Mouse (Mus musculus): Measurements from ENCODE around the gene Nphp3. TPM values are rescaled to one million over a fixed set of nuclear protein-coding genes. Genes with fewer than 3 reads are reported as not detected.

Nphp3 gene
- 10.2 and 11.3 TPM in 2 replicates for polyA plus RNA-seq (2012; rRNA removed)

DNA sequence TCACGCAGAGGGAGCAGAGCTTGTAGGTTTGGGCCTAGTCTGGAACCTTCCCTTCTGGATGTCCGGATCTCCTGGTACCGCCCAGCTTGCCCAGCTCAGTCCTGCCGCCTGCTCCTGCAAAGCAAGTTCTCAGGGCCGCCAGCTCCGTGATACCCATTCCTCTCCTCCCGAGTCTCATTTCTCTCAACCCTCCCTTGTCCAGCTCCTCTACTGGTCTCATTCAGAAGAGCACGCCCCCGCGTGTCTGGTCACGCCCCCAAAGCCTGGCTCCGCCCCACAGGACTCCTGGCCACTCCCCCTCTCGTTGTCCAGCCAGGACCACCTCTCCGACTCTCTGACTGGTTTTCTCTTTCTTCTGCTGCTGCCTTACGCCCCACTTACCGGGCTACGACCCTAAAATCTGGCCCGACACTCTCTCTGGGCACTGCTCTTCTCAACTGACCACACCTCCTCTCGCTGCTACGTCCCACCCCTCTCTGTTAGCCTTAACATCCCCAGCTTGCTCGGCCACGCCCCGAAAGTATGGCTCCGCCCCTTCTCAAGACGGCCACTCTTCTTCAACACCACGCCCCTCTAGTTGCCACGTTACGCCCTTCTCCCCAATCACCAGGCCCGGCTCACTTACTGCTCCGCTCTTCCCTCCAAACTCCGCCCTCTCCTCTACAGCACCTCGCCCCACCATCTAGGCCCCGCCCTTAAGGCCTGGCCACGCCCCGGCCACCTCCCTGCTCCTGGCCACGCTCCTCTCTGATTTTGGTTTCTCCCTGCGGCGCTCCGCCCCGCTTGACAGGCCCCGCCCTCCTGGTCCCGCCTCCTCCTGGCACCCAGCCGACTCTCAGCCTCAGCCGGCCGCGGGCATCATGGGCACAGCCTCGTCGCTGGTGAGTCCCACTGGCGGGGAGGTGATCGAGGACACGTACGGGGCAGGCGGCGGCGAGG lies at the start of gene Nphp3:
TSS of gene Nphp3 (plus strand) at position 624 of the 939 bp plus-strand sequence.
- TF ChIP-seq CTCF (IDR thresholded peaks at IDR 0.05; ENCODE audit: borderline replicate concordance, extremely low read depth, insufficient read depth, insufficient read length), result peak; percentile 3; the same call in 1 of the 2 replicates
- peak; percentile 64 for TF ChIP-seq POLR2A (IDR thresholded peaks at IDR 0.05; ENCODE audit: borderline replicate concordance, extremely low read depth, insufficient read depth, insufficient read length, poor library complexity, severe bottlenecking)
- peak; percentile 100 for DNase-seq (ENCODE audit: low read depth)

DNA sequence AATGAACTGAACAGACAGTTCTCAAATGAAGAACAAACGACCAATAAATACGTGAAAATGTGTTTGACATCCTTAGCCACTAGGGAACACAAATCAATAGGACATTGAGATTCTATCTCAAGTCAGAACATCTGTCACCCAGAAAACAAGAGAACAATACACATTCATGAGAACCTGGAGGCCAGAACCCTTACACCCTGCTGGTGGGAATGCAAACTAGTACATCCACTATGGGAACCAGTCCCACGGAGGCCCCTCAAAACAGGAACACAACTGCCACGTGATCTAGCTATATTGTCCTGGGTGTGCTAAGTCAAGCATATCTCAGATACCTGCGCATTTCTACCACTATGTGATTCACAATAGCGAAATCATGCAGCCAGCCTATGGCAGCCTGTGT lies 43.6 kb upstream of the Nphp3 start:
- TF ChIP-seq POLR2A (IDR thresholded peaks at IDR 0.05; ENCODE audit: borderline replicate concordance, extremely low read depth, insufficient read depth, insufficient read length, poor library complexity, severe bottlenecking), result no peak
- TF ChIP-seq CTCF (IDR thresholded peaks at IDR 0.05; ENCODE audit: borderline replicate concordance, extremely low read depth, insufficient read depth, insufficient read length), result no peak

DNA sequence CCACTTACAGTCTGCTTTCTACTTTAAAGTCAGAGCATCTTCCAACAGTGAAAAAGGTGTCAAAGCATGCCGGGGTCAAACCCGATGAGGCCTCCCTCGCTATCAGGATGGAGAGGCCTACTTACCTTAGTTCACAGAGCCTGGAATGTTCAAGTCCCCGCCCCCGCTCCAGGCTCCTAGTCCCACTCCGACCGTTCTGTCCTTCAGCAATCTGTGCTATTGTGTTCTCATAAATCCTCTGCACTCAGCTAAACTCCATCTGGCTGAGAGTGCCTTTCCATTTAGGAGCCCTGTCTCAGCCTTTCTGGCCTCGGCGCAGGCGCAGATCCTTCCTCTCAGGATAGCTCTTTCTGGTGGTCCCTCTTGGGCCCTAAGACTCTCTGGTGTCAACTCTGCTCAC lies 42.4 kb upstream of the Nphp3 start:
- DNase-seq (ENCODE audit: low read depth), result peak; percentile 5

More for the DNA sequence above, 43.6 kb upstream of the Nphp3 start:
- DNase-seq (ENCODE audit: low read depth), result no peak

DNA sequence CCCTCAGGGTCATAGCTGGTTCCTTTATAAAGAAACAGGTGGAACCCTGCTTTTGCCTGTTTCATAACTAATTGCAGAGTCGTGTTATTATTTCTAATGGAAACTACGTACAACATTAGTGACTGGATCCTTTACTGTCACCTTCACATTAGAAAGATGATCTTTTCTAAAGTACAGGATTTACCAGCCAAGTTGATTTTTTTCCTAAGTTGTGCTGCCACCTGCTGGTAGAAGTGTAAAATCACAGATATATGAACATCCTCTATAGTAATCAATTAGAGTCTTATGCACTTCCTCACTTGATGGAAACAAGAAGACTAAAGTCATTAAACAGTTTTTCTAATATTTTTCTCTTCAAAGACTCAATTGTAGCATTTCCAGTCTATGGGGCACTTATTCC lies 5.8 kb upstream of the Nphp3 start:
- DNase-seq (ENCODE audit: low read depth), result peak; percentile 85
- TF ChIP-seq CTCF (IDR thresholded peaks at IDR 0.05; ENCODE audit: borderline replicate concordance, extremely low read depth, insufficient read depth, insufficient read length), result no peak
- TF ChIP-seq POLR2A (IDR thresholded peaks at IDR 0.05; ENCODE audit: borderline replicate concordance, extremely low read depth, insufficient read depth, insufficient read length, poor library complexity, severe bottlenecking), result no peak

More for the DNA sequence above, 42.4 kb upstream of the Nphp3 start:
- TF ChIP-seq CTCF (IDR thresholded peaks at IDR 0.05; ENCODE audit: borderline replicate concordance, extremely low read depth, insufficient read depth, insufficient read length), result no peak
- TF ChIP-seq POLR2A (IDR thresholded peaks at IDR 0.05; ENCODE audit: borderline replicate concordance, extremely low read depth, insufficient read depth, insufficient read length, poor library complexity, severe bottlenecking), result no peak

DNA sequence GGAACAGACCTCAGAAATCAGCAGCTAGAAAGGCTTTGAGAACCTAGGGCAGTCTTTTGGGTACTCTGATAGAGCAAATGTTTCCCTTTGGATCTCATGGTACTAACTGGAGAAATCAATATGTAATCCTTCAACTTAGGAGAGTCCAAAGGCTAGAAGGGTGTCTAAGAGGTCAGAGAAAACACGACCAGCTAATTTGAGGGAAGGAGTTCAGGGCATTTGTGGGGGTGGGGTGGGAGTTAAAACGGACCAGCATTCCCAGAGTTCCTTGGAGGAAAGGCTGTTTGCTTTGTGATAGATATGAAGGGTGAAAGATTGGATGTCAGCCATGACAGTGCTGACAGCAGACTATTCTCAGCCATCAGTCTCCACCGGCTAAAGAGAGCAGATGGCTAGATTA lies 1.7 kb upstream of the Nphp3 start:
- no peak for DNase-seq (ENCODE audit: low read depth)
- no peak for TF ChIP-seq POLR2A (IDR thresholded peaks at IDR 0.05; ENCODE audit: borderline replicate concordance, extremely low read depth, insufficient read depth, insufficient read length, poor library complexity, severe bottlenecking)

DNA sequence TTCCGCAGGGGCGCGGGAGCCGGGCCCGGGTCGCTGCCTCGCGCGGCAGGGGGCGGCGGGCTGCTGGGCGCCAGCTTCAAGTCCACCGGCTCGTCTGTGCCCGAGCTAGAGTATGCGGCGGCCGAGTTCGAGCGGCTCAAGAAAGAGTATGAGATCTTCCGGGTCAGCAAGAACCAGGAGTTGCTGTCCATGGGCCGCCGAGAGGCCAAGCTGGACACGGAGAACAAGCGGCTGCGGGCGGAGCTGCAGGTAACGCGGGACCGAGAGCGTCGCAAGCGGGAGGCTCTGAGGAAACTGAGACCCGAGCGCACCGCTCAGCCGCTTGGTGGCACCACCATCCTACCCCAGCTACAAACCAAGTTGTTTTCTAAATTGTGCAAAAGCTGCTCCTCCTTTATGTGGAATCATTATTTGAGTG lies 578 bp downstream of the Nphp3 start:
- TF ChIP-seq POLR2A (IDR thresholded peaks at IDR 0.05; ENCODE audit: borderline replicate concordance, extremely low read depth, insufficient read depth, insufficient read length, poor library complexity, severe bottlenecking) (no peak), CTCF (IDR thresholded peaks at IDR 0.05; ENCODE audit: borderline replicate concordance, extremely low read depth, insufficient read depth, insufficient read length) (peak; percentile 73)

DNA sequence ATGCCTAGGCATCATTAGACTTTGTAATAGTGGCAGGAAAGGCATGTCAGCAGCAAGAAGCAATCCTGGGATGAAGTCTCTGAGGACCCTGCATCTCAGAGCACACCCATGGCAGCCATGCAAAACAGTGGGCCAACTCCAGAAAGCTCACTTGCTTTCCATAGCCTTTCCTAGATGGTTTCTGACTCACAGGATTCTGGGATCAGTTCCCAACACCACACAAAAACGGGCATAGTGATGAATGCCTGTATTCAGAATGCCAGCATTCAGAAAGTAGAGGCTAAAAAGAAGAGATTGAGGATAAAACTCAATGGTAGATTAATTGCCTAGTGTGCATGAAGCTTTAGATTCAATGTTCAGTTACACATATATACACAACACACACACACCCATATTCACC lies 12.2 kb downstream of the Nphp3 start:
- DNase-seq (ENCODE audit: low read depth), result peak; percentile 47

More for the DNA sequence above, 578 bp downstream of the Nphp3 start:
- peak; percentile 92 for DNase-seq (ENCODE audit: low read depth)

DNA sequence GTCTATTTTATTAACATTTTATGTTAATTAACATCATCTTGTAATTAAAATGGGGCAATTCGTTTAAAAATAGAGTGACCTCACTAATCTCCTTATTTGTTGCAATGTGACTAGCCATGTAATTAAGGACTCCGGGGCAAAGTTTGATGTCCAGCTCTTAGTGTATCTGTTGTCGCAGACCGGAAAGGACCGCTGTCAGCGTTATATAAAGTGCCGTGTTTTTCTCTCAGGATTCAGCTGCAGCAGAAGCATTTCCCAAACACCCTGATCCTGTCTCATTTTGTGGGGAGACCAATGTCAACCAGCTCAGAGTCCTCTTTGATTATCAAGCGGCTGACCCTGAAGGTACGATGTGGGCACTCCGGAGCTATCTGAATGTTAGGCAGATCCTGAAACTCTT lies 18.7 kb downstream of the Nphp3 start:
- DNase-seq (ENCODE audit: low read depth), result no peak
- TF ChIP-seq CTCF (IDR thresholded peaks at IDR 0.05; ENCODE audit: borderline replicate concordance, extremely low read depth, insufficient read depth, insufficient read length) (no peak), POLR2A (IDR thresholded peaks at IDR 0.05; ENCODE audit: borderline replicate concordance, extremely low read depth, insufficient read depth, insufficient read length, poor library complexity, severe bottlenecking) (no peak)

More for the DNA sequence above, 12.2 kb downstream of the Nphp3 start:
- no peak for TF ChIP-seq CTCF (IDR thresholded peaks at IDR 0.05; ENCODE audit: borderline replicate concordance, extremely low read depth, insufficient read depth, insufficient read length)
- TF ChIP-seq POLR2A (IDR thresholded peaks at IDR 0.05; ENCODE audit: borderline replicate concordance, extremely low read depth, insufficient read depth, insufficient read length, poor library complexity, severe bottlenecking), result no peak

DNA sequence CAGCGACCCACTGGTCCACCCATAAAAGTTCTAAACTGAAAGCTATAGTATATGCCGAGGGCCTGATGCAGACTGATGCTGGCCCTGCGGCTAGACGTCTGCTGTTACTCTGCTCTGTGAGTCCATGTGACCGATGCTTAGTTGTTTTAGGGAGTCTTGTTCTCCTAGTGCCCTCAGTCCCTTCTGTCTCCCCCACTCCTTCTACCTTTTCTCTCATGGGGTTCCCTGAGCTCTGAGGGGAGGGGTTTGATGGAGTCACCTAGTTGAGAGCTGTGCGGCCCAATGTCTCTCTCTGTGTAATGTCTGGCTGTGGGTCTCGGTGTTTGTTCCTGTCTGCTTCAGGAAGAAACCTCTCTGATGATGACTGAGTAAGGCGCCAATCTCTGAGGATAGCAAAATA lies 24.8 kb downstream of the Nphp3 start:
- no peak for DNase-seq (ENCODE audit: low read depth)

DNA sequence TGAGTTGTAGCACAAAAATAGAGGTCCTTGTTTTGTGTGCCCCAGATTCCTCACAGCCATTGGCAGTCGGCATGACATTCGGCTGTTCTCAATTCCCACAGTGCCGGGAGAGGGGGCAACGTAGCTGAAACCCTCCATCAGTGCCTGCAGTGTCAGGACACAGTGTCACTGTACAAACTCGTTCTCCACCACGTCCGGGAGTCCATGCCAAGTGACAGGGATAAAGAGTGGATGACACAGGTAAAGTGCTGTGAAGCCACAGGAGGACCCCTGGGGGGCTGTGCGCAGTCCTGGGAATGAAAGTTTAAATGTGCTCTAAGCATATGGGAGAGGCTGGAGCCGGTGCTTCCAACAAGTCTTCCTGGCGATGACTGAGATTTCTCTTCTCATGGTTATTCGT lies 27.5 kb downstream of the Nphp3 start:
- TF ChIP-seq CTCF (IDR thresholded peaks at IDR 0.05; ENCODE audit: borderline replicate concordance, extremely low read depth, insufficient read depth, insufficient read length) (no peak), POLR2A (IDR thresholded peaks at IDR 0.05; ENCODE audit: borderline replicate concordance, extremely low read depth, insufficient read depth, insufficient read length, poor library complexity, severe bottlenecking) (no peak)
- no peak for DNase-seq (ENCODE audit: low read depth)

More for the DNA sequence above, 24.8 kb downstream of the Nphp3 start:
- TF ChIP-seq POLR2A (IDR thresholded peaks at IDR 0.05; ENCODE audit: borderline replicate concordance, extremely low read depth, insufficient read depth, insufficient read length, poor library complexity, severe bottlenecking) (no peak), CTCF (IDR thresholded peaks at IDR 0.05; ENCODE audit: borderline replicate concordance, extremely low read depth, insufficient read depth, insufficient read length) (no peak)

DNA sequence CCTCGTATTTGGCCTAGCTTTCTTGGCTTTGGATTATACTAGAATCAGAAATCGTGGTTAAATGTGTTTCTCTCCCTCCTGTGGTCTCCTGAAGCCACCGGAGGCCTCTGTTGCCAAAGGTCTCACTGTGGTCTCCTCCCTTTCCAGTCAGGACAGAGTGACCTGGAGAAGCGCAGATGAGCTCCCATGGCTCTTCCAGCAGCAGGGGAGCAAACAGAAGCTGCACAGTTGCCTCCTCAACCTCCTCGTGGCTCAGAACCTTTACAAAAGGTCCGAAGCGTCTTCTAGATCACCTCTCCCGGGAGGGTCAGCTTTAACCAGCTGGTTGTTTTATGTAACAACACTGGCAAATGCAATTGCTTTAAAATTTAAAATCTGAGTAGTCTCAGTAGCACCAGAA lies 31.9 kb downstream of the Nphp3 start:
- no peak for TF ChIP-seq POLR2A (IDR thresholded peaks at IDR 0.05; ENCODE audit: borderline replicate concordance, extremely low read depth, insufficient read depth, insufficient read length, poor library complexity, severe bottlenecking)
- no peak for TF ChIP-seq CTCF (IDR thresholded peaks at IDR 0.05; ENCODE audit: borderline replicate concordance, extremely low read depth, insufficient read depth, insufficient read length)
- no peak for DNase-seq (ENCODE audit: low read depth)

DNA sequence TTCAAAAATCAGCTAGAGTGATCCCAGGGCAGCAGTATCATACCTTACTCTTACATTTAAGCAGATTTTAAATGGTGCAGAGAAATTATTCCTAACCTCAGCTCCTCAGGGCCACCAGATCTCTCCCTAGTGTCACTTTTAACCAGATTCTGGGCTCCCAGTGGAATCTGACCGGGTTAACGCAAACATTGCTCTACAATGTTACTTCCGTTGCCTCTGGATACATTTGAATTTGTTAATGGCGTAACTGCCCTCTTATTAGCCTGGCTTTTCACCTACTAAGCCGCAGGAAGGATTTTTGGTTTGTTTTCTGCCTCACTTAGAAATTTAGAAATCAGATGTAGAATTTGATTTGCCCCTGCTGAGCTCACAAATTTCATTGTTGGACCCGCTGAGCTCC lies 32.4 kb downstream of the Nphp3 start:
- DNase-seq (ENCODE audit: low read depth), result no peak
- no peak for TF ChIP-seq CTCF (IDR thresholded peaks at IDR 0.05; ENCODE audit: borderline replicate concordance, extremely low read depth, insufficient read depth, insufficient read length)
- no peak for TF ChIP-seq POLR2A (IDR thresholded peaks at IDR 0.05; ENCODE audit: borderline replicate concordance, extremely low read depth, insufficient read depth, insufficient read length, poor library complexity, severe bottlenecking)
